Mouse (Mus musculus) frontal cortex, postnatal 36 days (tissue): ENCODE results near the gene Mitf.
A peak's percentile ranks its signal among the peaks of the same experiment; 100 is the strongest.

ENCODE experiments used
- DNase-seq, 2 experiments: peaks; one replicate each; pipeline ENCODE4 v3.0.0; 2022; ENCODE audit warnings: low spot score in 2 of 2

Gene Mitf

GRCm38 (mm10) chr6:97940916-97941315 is 134.1 kb downstream of the Mitf start:
- no peak for DNase-seq

GRCm38 (mm10) chr6:97950033-97950881 is 143.4 kb downstream of the Mitf start:
- no peak for DNase-seq

GRCm38 (mm10) chr6:97950882-97951245 is 144.0 kb downstream of the Mitf start:
- DNase-seq = no peak

GRCm38 (mm10) chr6:97951711-97952110 is 144.9 kb downstream of the Mitf start:
- no peak for DNase-seq

- peak; percentile 24 to 40 for DNase-seq
These were observed 146.0 kb downstream of the Mitf start for GRCm38 (mm10) chr6:97952845-97953244.

GRCm38 (mm10) chr6:97956121-97956520 is 149.3 kb downstream of the Mitf start:
- DNase-seq = no peak

GRCm38 (mm10) chr6:97956636-97957035 is 149.8 kb downstream of the Mitf start:
- DNase-seq = no peak

GRCm38 (mm10) chr6:97958276-97958675 is 151.4 kb downstream of the Mitf start:
- DNase-seq = no peak

GRCm38 (mm10) chr6:97961776-97962175 is 154.9 kb downstream of the Mitf start:
- no peak for DNase-seq

- DNase-seq = no peak
These were observed 155.5 kb downstream of the Mitf start for GRCm38 (mm10) chr6:97962311-97962710.

- no peak for DNase-seq
These were observed 157.9 kb downstream of the Mitf start for GRCm38 (mm10) chr6:97964750-97965149.

- DNase-seq = no peak
These were observed 174.8 kb downstream of the Mitf start for GRCm38 (mm10) chr6:97981668-97982067.

GRCm38 (mm10) chr6:97985658-97986057 is 178.8 kb downstream of the Mitf start:
- DNase-seq = no peak

GRCm38 (mm10) chr6:97986417-97986816 is 179.6 kb downstream of the Mitf start:
- no peak for DNase-seq

GRCm38 (mm10) chr6:97993507-97993906 is 186.7 kb downstream of the Mitf start:
- peak in 1 of 2 experiments; percentile 26 for DNase-seq

GRCm38 (mm10) chr6:97995606-97996307 is 188.9 kb downstream of the Mitf start:
- DNase-seq = no peak

- no peak for DNase-seq
These were observed 194.7 kb downstream of the Mitf start for GRCm38 (mm10) chr6:98001551-98001950.

GRCm38 (mm10) chr6:98003114-98003513 is 196.3 kb downstream of the Mitf start:
- peak in 1 of 2 experiments; percentile 54 for DNase-seq

- peak in 1 of 2 experiments; percentile 6 for DNase-seq
These were observed 198.7 kb downstream of the Mitf start for GRCm38 (mm10) chr6:98005566-98005965.

GRCm38 (mm10) chr6:98015066-98015465 is 208.2 kb downstream of the Mitf start:
- DNase-seq = no peak

- DNase-seq = no peak
These were observed 209.0 kb downstream of the Mitf start for GRCm38 (mm10) chr6:98015819-98016218.

- DNase-seq = no peak
These were observed 217.0 kb downstream of the Mitf start for GRCm38 (mm10) chr6:98023876-98024275.

- DNase-seq = no peak
These were observed 231.7 kb downstream of the Mitf start for GRCm38 (mm10) chr6:98038513-98038912.
